Mouse (Mus musculus): Measurements from ENCODE around the gene Jph3.

- TF ChIP-seq CTCF (IDR thresholded peaks at IDR 0.05; ENCODE audit: borderline replicate concordance, insufficient read depth, low read length), result no peak
- TF ChIP-seq POLR2A (IDR thresholded peaks at IDR 0.05; ENCODE audit: low read depth, low read length), result no peak
Measured at GRCm38 (mm10) chr8:121762999-121763699, 33.7 kb downstream of the Jph3 start.
